24 mouse cellular contexts compared by ENCODE assay signal in the genomic region with DNA sequence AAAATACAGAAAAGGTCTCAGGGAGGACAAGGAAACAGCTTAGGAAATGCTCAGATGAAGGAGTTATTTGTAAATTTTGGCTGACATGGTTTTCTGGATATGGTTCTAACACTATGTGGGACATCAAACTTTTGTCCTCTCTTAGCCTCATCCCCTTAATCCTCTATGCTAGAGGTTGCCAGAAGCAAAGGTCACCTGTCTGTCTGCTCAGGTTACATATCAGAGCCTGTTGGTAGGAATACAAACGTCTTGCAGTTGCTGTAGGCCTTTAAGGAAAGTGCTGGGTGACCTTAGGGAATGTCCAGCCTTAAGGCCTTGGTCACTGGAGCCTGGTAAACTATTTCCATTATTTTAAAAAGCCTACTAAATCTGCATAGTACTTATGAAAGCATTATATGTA.
"Had no signal": no experiment of that assay in that cellular context is flagged by ENCODE, and none has a peak within 500 bp of the region (broad histone marks: within the 10 kb centered on the region; RNA-seq: fewer than 3 reads in every experiment).

No protein-coding gene starts in this region.

- DNase-seq: heart, adult 18-20 months; heart, postnatal 14 days; heart, postnatal 36 days; kidney, adult 11 months; kidney, adult 2 months; kidney, adult 9 months; kidney, postnatal 14 days; kidney, postnatal 36 days; layer of hippocampus, adult 9-11 months; layer of hippocampus, postnatal 36 days; left cerebral cortex, postnatal 4 days had no signal

- ATAC-seq: hindbrain, postnatal 0 days; intestine, embryonic 16.5 days; liver, embryonic 12.5 days had no signal

- H3K36me3 ChIP-seq: heart, embryonic 10.5 days; heart, embryonic 13.5 days; heart, embryonic 15.5 days; hindbrain, embryonic 13.5 days; hindbrain, embryonic 15.5 days; kidney, embryonic 15.5 days; limb, embryonic 13.5 days; limb, embryonic 15.5 days; liver, embryonic 12.5 days had no signal

- H3K9ac ChIP-seq: heart, embryonic 13.5 days; heart, embryonic 15.5 days; hindbrain, embryonic 13.5 days; hindbrain, embryonic 15.5 days; kidney, embryonic 15.5 days; limb, embryonic 13.5 days; limb, embryonic 15.5 days; liver, embryonic 12.5 days; liver, embryonic 14.5 days had no signal

- H3K27ac ChIP-seq: heart, embryonic 10.5 days; heart, embryonic 13.5 days; heart, embryonic 15.5 days; hindbrain, embryonic 13.5 days; hindbrain, embryonic 15.5 days; hindbrain, postnatal 0 days; kidney, embryonic 15.5 days; kidney, postnatal 0 days; limb, embryonic 13.5 days; limb, embryonic 15.5 days; liver, embryonic 12.5 days; liver, embryonic 14.5 days had no signal

- H3K27me3 ChIP-seq: heart, embryonic 13.5 days; heart, embryonic 15.5 days; hindbrain, embryonic 13.5 days; hindbrain, embryonic 15.5 days; kidney, embryonic 15.5 days; limb, embryonic 13.5 days; limb, embryonic 15.5 days; liver, embryonic 12.5 days had no signal

- H3K4me2 ChIP-seq: heart, embryonic 13.5 days; heart, embryonic 15.5 days; hindbrain, embryonic 13.5 days; hindbrain, embryonic 15.5 days; kidney, embryonic 15.5 days; limb, embryonic 13.5 days; limb, embryonic 15.5 days; liver, embryonic 12.5 days had no signal

- H3K4me3 ChIP-seq: heart, embryonic 10.5 days; heart, embryonic 13.5 days; heart, embryonic 15.5 days; hindbrain, embryonic 13.5 days; hindbrain, embryonic 15.5 days; kidney, embryonic 15.5 days; limb, embryonic 13.5 days; limb, embryonic 15.5 days; liver, embryonic 12.5 days had no signal

- H3K4me1 ChIP-seq: heart, embryonic 10.5 days; heart, embryonic 15.5 days; hindbrain, embryonic 13.5 days; hindbrain, embryonic 15.5 days; kidney, embryonic 15.5 days; limb, embryonic 13.5 days; limb, embryonic 15.5 days; liver, embryonic 12.5 days had no signal

- H3K9me3 ChIP-seq: heart, embryonic 10.5 days; heart, embryonic 13.5 days; heart, embryonic 15.5 days; hindbrain, embryonic 13.5 days; hindbrain, embryonic 15.5 days; kidney, embryonic 15.5 days; limb, embryonic 13.5 days; limb, embryonic 15.5 days; liver, embryonic 12.5 days had no signal
